Mouse (Mus musculus) thymus, adult 2 months (tissue): ENCODE measurements around the gene Cog1. TPM values are rescaled to one million over a fixed set of nuclear protein-coding genes. Genes with fewer than 3 reads are reported as not detected.

Experiments
- DNase-seq: peaks from one replicate; pipeline ENCODE4 v3.0.0; 2021
- H3K27ac ChIP-seq: fragments of 200-500 bp; 2 replicates; pipeline ENCODE4 v1.5.1; 2012; ENCODE audit warnings: low read length, control low read depth; ENCODE audit not compliant: control insufficient read depth, insufficient read depth
- H3K27me3 ChIP-seq: fragments of 200-500 bp; 2 replicates; pipeline ENCODE4 v1.6.1; 2012; ENCODE audit warnings: mild to moderate bottlenecking, low read length, moderate library complexity, mixed read lengths; ENCODE audit not compliant: control insufficient read depth, insufficient read depth
- H3K36me3 ChIP-seq: fragments of 200-500 bp; 2 replicates; pipeline ENCODE4 v1.6.1; 2012; ENCODE audit warnings: mild to moderate bottlenecking, low read length, moderate library complexity; ENCODE audit not compliant: control insufficient read depth, insufficient read depth
- H3K4me1 ChIP-seq: fragments of 200-500 bp; replicated peaks from 2 replicates; pipeline ENCODE4 v1.6.1; 2012; ENCODE audit warnings: low read length; ENCODE audit not compliant: control insufficient read depth, insufficient read depth
- H3K4me3 ChIP-seq: fragments of 200-500 bp; 2 replicates; pipeline ENCODE4 v1.5.1; 2012; ENCODE audit warnings: mild to moderate bottlenecking, low read length, control low read depth, moderate library complexity; ENCODE audit not compliant: control insufficient read depth, insufficient read depth
- CTCF ChIP-seq: fragments of 200-500 bp; IDR thresholded peaks from 2 replicates; pipeline ENCODE4 v1.5.1; 2012; ENCODE audit warnings: mild to moderate bottlenecking, control low read depth, low read length, moderate library complexity, borderline replicate concordance; ENCODE audit not compliant: control insufficient read depth, poor library complexity, insufficient read depth; ENCODE audit errors: extremely low read depth
- POLR2A ChIP-seq: fragments of 200-500 bp; IDR thresholded peaks from 2 replicates; pipeline ENCODE4 v1.6.1; 2012; ENCODE audit warnings: mild to moderate bottlenecking, low read length, control low read depth, moderate library complexity; ENCODE audit not compliant: control insufficient read depth, poor library complexity, insufficient read depth; ENCODE audit errors: extremely low read depth
- WGBS: fragments of 180-500 bp; shearing (Covaris S2); methylation state at CpG from one replicate; pipeline ENCODE4 v1.1.7; 2018; 5-methylcytosine and 5-hydroxymethylcytosine counted together
- polyA plus RNA-seq: library from polyadenylated mRNA; depleted of rRNA; stranded (reverse); fragments of >200 nt; gene quantifications from 2 replicates; pipeline ENCODE4 v1.2.3, GENCODE M21; 2012

Gene Cog1
- polyA plus RNA-seq, 1 experiment = 67.4 TPM

DNA sequence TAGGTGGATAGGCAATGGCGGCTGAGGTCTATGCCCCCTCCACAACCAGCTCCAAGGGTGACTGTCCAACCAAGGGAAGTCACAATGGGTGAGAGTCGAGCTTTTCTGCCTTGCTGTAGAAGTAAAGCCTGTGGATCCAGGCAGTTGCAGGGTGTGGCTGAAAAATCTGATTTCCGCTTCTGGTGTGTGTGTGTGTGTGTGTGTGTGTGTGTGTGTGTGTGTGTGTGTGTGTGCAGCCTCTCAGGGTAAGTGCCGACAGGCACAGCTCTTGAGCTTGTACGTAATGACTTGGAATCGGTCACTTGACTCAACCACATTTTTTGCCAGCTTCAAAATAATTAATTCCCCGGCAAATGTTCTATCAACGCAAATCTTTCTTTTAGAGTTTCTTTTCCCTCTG lies 17.7 kb upstream of the Cog1 start:
- Histone ChIP-seq H3K4me3 (no peak overlapping the region), H3K36me3 (no peaks in the 10 kb centered on the region), H3K4me1 (no peaks in the 10 kb centered on the region), H3K27ac (no peak overlapping the region), H3K27me3 (no peaks in the 10 kb centered on the region)
- DNase-seq = no peak
- TF ChIP-seq CTCF (no peak), POLR2A (no peak)
- WGBS = 82% methylated on average over 8 of the region's 8 CpGs

DNA sequence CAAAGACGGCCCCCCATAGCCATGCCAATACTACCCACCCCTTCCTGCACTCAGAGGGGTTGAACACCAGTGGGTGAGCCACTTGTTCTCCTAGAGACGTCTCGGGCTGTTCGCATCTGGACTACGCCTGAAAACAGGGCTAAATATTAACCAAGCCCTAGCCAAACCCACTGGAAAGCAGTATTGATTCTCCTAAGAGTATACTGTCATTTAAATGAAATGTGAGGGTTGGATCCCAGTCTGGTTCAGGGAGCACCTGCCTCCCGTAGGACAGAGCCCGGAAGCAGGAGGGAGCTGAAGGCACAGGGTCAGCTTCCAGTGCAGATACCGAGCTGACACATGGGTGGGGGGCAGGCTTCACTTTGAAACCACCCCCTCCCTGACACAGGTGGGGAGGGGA lies 17.1 kb upstream of the Cog1 start:
- WGBS = 93% methylated on average over 8 of the region's 8 CpGs
- no peak overlapping the region for H3K4me3 ChIP-seq
- H3K4me1 ChIP-seq = no peaks in the 10 kb centered on the region
- no peak overlapping the region for H3K27ac ChIP-seq
- DNase-seq = no peak
- no peaks in the 10 kb centered on the region for H3K36me3 ChIP-seq
- TF ChIP-seq POLR2A (no peak), CTCF (no peak)
- H3K27me3 ChIP-seq = no peaks in the 10 kb centered on the region

DNA sequence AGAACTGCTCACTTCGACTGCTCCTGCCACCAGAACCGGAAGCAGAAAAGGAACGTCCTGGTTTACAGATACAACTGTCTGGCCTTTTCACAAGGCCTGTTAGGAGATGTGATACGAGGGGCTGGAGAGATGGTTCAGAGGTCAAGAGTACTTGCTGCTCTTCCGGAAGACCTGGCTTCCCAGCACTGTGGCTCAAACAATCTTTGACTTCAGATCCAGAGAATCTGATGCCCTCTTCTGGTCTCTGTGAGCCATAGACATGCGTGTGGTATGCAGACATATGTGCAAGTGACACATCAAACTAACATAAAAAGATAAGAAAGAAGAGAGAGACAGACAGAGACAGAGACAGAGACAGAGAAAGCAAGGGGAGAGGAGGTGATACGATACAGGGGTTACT lies 16.7 kb upstream of the Cog1 start:
- WGBS = 95% methylated on average over 7 of the region's 7 CpGs
- no peak overlapping the region for H3K4me3 ChIP-seq

DNA sequence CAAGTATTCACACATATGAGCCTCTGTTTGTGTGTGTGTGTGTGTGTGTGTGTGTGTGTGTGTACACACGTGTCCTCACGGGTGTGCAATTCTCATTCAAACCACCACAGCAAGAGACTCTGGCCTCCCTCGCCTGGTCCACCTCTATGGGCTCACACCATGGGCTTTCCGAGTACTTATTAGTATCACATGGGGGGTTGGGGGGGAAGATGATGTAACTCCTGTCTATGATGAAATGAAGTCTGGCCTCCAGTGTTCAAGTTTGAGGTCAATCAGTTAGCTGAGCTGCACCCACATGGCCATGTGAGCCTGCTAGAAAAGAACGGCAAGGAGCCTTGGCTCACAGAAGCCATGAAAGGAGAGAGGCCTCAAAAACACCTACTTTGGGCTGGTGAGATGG lies 15.6 kb upstream of the Cog1 start:
- TF ChIP-seq CTCF (no peak), POLR2A (no peak)
- Histone ChIP-seq H3K27me3 (no peaks in the 10 kb centered on the region), H3K36me3 (no peaks in the 10 kb centered on the region), H3K4me1 (no peaks in the 10 kb centered on the region), H3K4me3 (no peak overlapping the region), H3K27ac (no peak overlapping the region)
- DNase-seq = no peak
- WGBS = 98% methylated on average over 5 of the region's 5 CpGs

More for the DNA sequence above, 16.7 kb upstream of the Cog1 start:
- no peaks in the 10 kb centered on the region for H3K4me1 ChIP-seq
- no peaks in the 10 kb centered on the region for H3K27me3 ChIP-seq
- H3K27ac ChIP-seq = no peak overlapping the region
- TF ChIP-seq POLR2A = no peak
- TF ChIP-seq CTCF = no peak
- DNase-seq = no peak
- no peaks in the 10 kb centered on the region for H3K36me3 ChIP-seq

DNA sequence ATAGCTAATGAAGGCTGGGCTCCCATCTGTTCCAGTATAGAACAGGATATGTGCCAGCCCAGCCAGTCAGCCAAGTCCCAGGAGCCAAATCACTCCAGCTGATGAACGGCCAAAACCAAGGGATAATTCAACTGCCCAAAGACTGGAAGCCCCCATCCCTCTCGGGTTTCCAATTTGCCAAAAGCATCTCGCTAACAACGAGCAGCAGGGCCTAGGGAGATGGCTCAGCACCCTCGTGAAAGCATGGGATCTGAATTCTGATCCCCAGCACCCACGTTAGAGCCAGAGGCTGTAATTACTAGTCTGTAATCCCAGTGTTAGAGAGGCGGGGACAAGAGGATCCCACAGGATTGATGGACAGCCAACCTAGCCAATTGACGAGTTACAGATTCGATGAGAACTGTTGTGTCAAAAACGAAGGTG lies 14.3 kb upstream of the Cog1 start:
- H3K27ac ChIP-seq = no peak overlapping the region
- no peaks in the 10 kb centered on the region for H3K36me3 ChIP-seq
- 90% methylated on average over 10 of the region's 10 CpGs for WGBS
- H3K4me1 ChIP-seq = no peaks in the 10 kb centered on the region
- no peaks in the 10 kb centered on the region for H3K27me3 ChIP-seq
- H3K4me3 ChIP-seq = no peak overlapping the region
- no peak for DNase-seq
- no peak for TF ChIP-seq POLR2A
- no peak for TF ChIP-seq CTCF

DNA sequence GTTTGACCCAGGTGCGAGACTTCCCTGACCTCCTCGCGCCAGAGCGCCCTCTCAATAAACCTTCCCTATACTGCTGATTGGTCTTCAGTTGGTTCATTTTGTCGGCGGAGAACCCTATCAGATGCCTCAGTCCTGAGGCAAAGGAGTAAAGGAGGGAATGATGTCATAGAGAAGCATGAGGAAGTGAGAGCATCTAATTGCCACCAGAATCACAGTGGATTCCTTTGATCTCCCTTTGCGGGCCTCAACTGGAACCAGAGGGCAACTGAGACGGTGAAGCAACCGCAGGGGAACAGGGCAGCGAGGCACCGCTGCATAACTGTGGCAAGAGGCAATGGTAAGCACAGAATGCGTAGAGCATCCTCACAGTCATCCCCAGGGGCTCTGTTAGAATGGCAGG lies 10.3 kb upstream of the Cog1 start:
- H3K4me3 ChIP-seq = no peak overlapping the region
- no peak for DNase-seq
- TF ChIP-seq POLR2A (no peak), CTCF (no peak)
- H3K27me3 ChIP-seq = no peaks in the 10 kb centered on the region
- H3K4me1 ChIP-seq = no peaks in the 10 kb centered on the region
- H3K27ac ChIP-seq = no peak overlapping the region
- 69% methylated on average over 12 of the region's 12 CpGs for WGBS
- no peaks in the 10 kb centered on the region for H3K36me3 ChIP-seq

DNA sequence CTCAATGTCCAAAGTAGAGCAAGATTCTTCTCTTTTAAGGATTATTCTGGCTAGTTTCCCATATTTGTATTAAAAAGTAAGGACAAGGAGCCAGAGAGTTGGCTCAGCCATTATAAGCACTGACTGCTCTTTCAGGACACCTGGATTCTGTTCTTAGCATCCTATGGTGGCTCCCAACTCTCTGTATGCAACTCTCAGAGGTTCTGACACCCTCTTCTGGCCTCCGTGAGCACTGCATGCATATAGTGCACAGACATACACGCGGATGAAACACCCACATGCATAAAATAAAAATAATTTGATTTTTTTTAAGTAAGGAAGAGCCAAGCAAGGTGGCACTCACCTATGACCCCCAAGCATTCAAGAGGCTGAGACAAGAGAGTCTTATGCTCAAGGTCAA lies 3.8 kb upstream of the Cog1 start:
- WGBS = 96% methylated on average over 3 of the region's 3 CpGs
- DNase-seq = no peak

More for the DNA sequence above, 3.8 kb upstream of the Cog1 start:
- H3K4me3 ChIP-seq = no peak overlapping the region
- no peaks in the 10 kb centered on the region for H3K27me3 ChIP-seq
- H3K4me1 ChIP-seq = peaks cover 12% of the 10 kb centered on the region
- no peaks in the 10 kb centered on the region for H3K36me3 ChIP-seq
- H3K27ac ChIP-seq = no peak overlapping the region
- TF ChIP-seq POLR2A (no peak), CTCF (no peak)
